Mouse (Mus musculus) retina, postnatal 7 days (tissue): ENCODE results near the gene Ssbp2.
A peak's percentile ranks its signal among the peaks of the same experiment; 100 is the strongest.

Source experiments
- DNase-seq: peaks from one replicate; pipeline ENCODE4 v3.0.0-alpha.2; 2012; ENCODE audit warnings: low read depth, low spot score

The Ssbp2 gene

GRCm38 (mm10) chr13:91631291-91631799 lies 171.3 kb downstream of the Ssbp2 start:
- no peak for DNase-seq

- DNase-seq = no peak
These were observed 174.0 kb downstream of the Ssbp2 start for GRCm38 (mm10) chr13:91634123-91634522.

GRCm38 (mm10) chr13:91635957-91636356 lies 175.9 kb downstream of the Ssbp2 start:
- DNase-seq = no peak

GRCm38 (mm10) chr13:91636814-91637213 lies 176.7 kb downstream of the Ssbp2 start:
- DNase-seq = peak; percentile 72

GRCm38 (mm10) chr13:91638836-91639235 lies 178.8 kb downstream of the Ssbp2 start:
- no peak for DNase-seq

GRCm38 (mm10) chr13:91640219-91640618 lies 180.1 kb downstream of the Ssbp2 start:
- no peak for DNase-seq

- peak; percentile 46 for DNase-seq
These were observed 188.2 kb downstream of the Ssbp2 start for GRCm38 (mm10) chr13:91648240-91648639.

GRCm38 (mm10) chr13:91649926-91650325 lies 189.8 kb downstream of the Ssbp2 start:
- no peak for DNase-seq

GRCm38 (mm10) chr13:91661068-91661795 lies 201.1 kb downstream of the Ssbp2 start:
- no peak for DNase-seq

- no peak for DNase-seq
These were observed 202.7 kb downstream of the Ssbp2 start for GRCm38 (mm10) chr13:91662751-91663150.

GRCm38 (mm10) chr13:91673241-91673640 lies 213.2 kb downstream of the Ssbp2 start:
- no peak for DNase-seq

- no peak for DNase-seq
These were observed 220.8 kb downstream of the Ssbp2 start for GRCm38 (mm10) chr13:91680764-91681437.

- no peak for DNase-seq
These were observed 221.4 kb downstream of the Ssbp2 start for GRCm38 (mm10) chr13:91681474-91681873.

- DNase-seq = no peak
These were observed 230.0 kb downstream of the Ssbp2 start for GRCm38 (mm10) chr13:91690118-91690517.

- DNase-seq = no peak
These were observed 233.5 kb downstream of the Ssbp2 start for GRCm38 (mm10) chr13:91693615-91694014.

- no peak for DNase-seq
These were observed 235.3 kb downstream of the Ssbp2 start for GRCm38 (mm10) chr13:91695406-91695805.

- DNase-seq = no peak
These were observed 236.1 kb downstream of the Ssbp2 start for GRCm38 (mm10) chr13:91696109-91696645.

- peak; percentile 53 for DNase-seq
These were observed 236.9 kb downstream of the Ssbp2 start for GRCm38 (mm10) chr13:91697011-91697410.

GRCm38 (mm10) chr13:91702337-91702736 lies 242.3 kb downstream of the Ssbp2 start:
- no peak for DNase-seq

- DNase-seq = no peak
These were observed 259.4 kb downstream of the Ssbp2 start for GRCm38 (mm10) chr13:91719487-91719886.

- no peak for DNase-seq
These were observed 263.1 kb downstream of the Ssbp2 start for GRCm38 (mm10) chr13:91723108-91723735.

- no peak for DNase-seq
These were observed 263.6 kb downstream of the Ssbp2 start for GRCm38 (mm10) chr13:91723736-91724119.
